Mouse (Mus musculus) heart, embryonic 12.5 days (tissue): ENCODE data around the gene Ets1. TPM values are rescaled to one million over a fixed set of nuclear protein-coding genes. Genes with fewer than 3 reads are reported as not detected.
A peak's percentile ranks its signal among the peaks of the same experiment; 100 is the strongest.

Experiments
- ATAC-seq: fragments of 200-750 bp; cut with Nextera tagmentation; 2 replicates; pipeline ENCODE4 v1.8.0; 2017; ENCODE audit warnings: moderate TSS enrichment, moderate library complexity; ENCODE audit not compliant: insufficient number of reproducible peaks, low FRiP score
- H3K27ac ChIP-seq: fragments of 300-500 bp; sonication (generic); 2 replicates; pipeline ENCODE4 v1.5.1; 2016; ENCODE audit warnings: mild to moderate bottlenecking, moderate library complexity; ENCODE audit not compliant: poor library complexity, severe bottlenecking
- H3K27me3 ChIP-seq: fragments of 300-500 bp; sonication (generic); replicated peaks from 2 replicates; pipeline ENCODE4 v1.6.1; 2016; ENCODE audit warnings: mild to moderate bottlenecking, moderate library complexity
- H3K36me3 ChIP-seq: fragments of 300-500 bp; sonication (generic); 2 replicates; pipeline ENCODE4 v1.6.1; 2016; ENCODE audit warnings: mild to moderate bottlenecking, moderate library complexity
- H3K4me1 ChIP-seq: fragments of 300-500 bp; sonication (generic); replicated peaks from 2 replicates; pipeline ENCODE4 v1.6.1; 2016; ENCODE audit warnings: mild to moderate bottlenecking
- H3K4me2 ChIP-seq: fragments of 300-500 bp; sonication (generic); 2 replicates; pipeline ENCODE4 v1.6.1; 2016; ENCODE audit warnings: mild to moderate bottlenecking, moderate library complexity
- H3K4me3 ChIP-seq: fragments of 300-500 bp; sonication (generic); 2 replicates; pipeline ENCODE4 v1.5.1; 2016; ENCODE audit warnings: mild to moderate bottlenecking
- H3K9ac ChIP-seq: fragments of 300-500 bp; sonication (generic); 2 replicates; pipeline ENCODE4 v1.6.1; 2016; ENCODE audit warnings: mild to moderate bottlenecking, moderate library complexity
- H3K9me3 ChIP-seq: fragments of 300-500 bp; sonication (generic); replicated peaks from 2 replicates; pipeline ENCODE4 v1.6.1; 2016; ENCODE audit warnings: mild to moderate bottlenecking, moderate library complexity
- WGBS: fragments of 180-500 bp; shearing (Covaris S2); methylation state at CpG from one replicate; pipeline ENCODE4 v1.1.7; 2016; 5-methylcytosine and 5-hydroxymethylcytosine counted together
- polyA plus RNA-seq: library from polyadenylated mRNA; unstranded; fragments of >200 nt; fragmentation: Nextera tagmentation; extraction: Ambion mirVana; gene quantifications from 2 replicates; pipeline ENCODE4 v1.2.1, GENCODE M21; 2016

Gene Ets1
- polyA plus RNA-seq, 1 experiment from 2014 or later = 65.6 TPM

DNA sequence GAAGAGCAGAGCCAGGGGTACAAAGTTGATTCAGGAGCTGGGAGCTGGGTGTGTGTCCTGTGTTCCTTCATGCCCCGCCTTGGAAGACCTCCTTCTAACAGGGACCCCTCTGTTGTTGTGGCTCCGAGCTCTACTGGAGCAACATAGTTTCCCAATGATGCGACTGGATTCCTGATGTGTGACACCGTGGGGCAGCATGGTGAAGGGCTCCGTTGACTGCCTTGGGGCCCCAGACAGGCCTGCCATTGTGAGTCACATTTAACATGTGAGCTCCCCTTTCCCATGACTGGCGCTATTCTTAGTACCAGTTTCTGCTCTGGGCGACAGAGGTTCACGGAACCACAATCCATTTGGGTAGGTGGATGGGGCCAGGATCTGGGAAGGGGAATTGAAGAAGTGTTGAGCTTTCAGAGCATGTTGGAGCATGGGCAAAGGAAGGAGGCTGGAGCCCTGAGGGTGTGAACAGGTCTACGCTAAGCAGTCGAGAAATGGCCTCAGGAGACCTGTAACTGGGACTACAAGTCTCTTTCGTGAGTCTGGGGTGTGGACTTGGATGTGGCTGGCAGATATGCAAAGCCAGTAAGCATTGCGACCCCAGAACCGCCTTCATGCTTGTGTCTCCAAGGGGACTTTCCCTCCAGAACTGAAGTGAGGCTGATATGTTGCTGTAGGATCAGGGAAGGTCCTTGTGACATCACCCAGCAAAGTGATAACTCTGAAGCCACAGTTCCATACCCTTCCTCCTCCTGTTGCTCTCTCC, 113.9 kb downstream of the Ets1 start:
- Histone ChIP-seq H3K4me3 (no peak overlapping the region), H3K9ac (no peak overlapping the region), H3K36me3 (peaks cover 22% of the 10 kb centered on the region), H3K4me1 (peaks cover 51% of the 10 kb centered on the region), H3K9me3 (no peaks in the 10 kb centered on the region), H3K27me3 (no peaks in the 10 kb centered on the region), H3K27ac (peak overlapping the region; percentile 79), H3K4me2 (no peak overlapping the region)
- WGBS = 43% methylated on average over 13 of the region's 13 CpGs
- peak; percentile 40; the same call in 1 of the 2 replicates for ATAC-seq

DNA sequence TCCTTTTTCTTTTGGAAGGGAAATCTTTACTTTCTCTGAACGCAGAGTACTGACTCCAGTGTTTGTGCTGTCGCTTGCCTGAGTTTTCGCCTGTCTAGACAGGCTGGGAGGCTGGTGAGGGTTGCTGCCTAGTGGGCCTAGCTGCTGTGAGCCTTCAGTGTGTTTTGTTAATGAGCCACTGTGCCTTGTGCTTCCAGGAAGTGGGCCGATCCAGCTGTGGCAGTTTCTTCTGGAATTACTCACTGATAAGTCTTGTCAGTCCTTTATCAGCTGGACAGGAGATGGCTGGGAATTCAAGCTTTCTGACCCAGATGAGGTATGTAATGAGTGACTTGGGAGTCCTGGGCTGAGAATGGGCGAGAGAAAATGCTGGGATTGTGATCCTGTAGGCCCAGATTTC, 116.6 kb downstream of the Ets1 start:
- peak; percentile 79 for ATAC-seq
- Histone ChIP-seq H3K4me1 (peaks cover 44% of the 10 kb centered on the region), H3K36me3 (peaks cover 38% of the 10 kb centered on the region), H3K4me3 (no peak overlapping the region), H3K27me3 (no peaks in the 10 kb centered on the region), H3K27ac (peak overlapping the region; percentile 79), H3K9me3 (no peaks in the 10 kb centered on the region), H3K4me2 (no peak overlapping the region), H3K9ac (no peak overlapping the region)
- 25% methylated on average over 5 of the region's 5 CpGs for WGBS

DNA sequence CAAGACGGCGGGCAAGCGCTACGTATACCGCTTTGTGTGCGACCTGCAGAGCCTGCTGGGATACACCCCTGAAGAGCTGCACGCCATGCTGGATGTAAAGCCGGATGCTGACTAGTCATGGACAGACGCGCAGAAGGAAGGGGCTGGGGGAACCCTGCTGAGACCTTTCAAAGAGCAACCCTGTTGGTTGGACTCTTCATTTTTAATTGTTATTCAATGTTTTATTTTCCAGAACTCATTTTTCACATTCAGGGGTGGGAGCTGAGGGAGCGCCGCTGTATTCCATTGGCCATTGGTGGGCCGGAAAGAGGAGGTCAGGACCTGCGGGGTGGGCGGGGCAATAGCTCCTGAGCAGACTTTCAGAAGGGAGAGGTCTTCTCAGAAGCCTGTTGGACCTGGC, 118.3 kb downstream of the Ets1 start:
- Histone ChIP-seq H3K4me1 (peaks cover 36% of the 10 kb centered on the region), H3K9me3 (no peaks in the 10 kb centered on the region), H3K36me3 (peaks cover 39% of the 10 kb centered on the region), H3K9ac (no peak overlapping the region), H3K27ac (no peak overlapping the region), H3K4me2 (no peak overlapping the region), H3K4me3 (no peak overlapping the region), H3K27me3 (no peaks in the 10 kb centered on the region)
- ATAC-seq = no peak
- WGBS = 91% methylated on average over 15 of the region's 15 CpGs

DNA sequence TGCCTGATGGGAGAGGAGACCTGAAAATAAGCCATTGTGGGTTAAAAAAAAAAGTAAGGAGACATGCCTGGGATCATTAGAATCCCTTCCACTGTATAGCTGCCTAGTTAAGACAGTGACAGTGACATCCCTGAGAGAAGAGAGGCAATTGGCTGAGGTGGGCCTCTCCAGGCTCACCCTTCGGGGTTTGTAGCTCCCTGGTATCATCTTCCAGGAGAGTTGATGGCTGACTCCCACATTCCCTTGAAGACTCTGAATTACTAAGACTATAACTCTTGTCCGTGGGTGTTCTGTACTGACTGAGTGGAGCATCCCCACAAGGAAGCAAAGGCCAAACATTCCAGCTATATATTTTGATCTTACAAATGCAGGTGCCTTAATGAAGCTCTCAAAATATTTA, 120.0 kb downstream of the Ets1 start:
- 58% methylated on average over 2 of the region's 2 CpGs for WGBS
- Histone ChIP-seq H3K4me1 (peaks cover 33% of the 10 kb centered on the region), H3K9ac (no peak overlapping the region), H3K4me2 (no peak overlapping the region), H3K36me3 (peaks cover 36% of the 10 kb centered on the region), H3K9me3 (no peaks in the 10 kb centered on the region), H3K27ac (no peak overlapping the region), H3K4me3 (no peak overlapping the region), H3K27me3 (no peaks in the 10 kb centered on the region)
- ATAC-seq = no peak

DNA sequence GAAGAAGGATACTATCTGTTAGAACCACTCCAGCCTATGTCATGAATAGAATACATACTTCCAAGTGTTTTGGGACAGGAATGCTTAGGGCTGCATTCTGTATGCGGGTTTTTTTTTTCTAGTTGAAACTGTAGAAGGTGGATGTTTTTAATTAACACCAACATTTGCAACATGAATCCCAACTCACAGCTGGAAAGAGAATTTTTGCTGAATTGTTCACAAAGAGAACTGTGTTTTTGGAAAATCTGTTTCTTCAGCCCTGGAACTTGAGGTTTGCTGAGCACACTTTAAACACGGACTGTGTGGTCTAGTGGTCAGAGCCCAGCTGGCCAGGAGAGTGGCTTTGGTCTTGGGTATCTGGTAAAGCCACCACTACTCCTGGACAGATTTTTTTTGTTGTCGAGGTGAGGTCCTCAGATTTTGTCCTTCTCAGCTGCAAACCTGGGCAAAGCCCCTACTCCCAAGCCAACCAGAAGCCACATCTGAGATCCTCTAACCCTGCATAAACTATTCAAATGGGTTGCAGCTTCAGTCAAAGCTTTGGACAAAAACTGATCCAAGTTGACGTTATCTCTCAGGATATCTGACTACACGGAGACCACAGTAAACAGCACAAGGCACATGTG, 122.4 kb downstream of the Ets1 start:
- Histone ChIP-seq H3K27me3 (no peaks in the 10 kb centered on the region; the same call in 1 of the 2 replicates), H3K36me3 (peaks cover 32% of the 10 kb centered on the region), H3K27ac (0 out of 2 replicates have a peak overlapping the region, but pooled peaks have one; percentile 1), H3K9me3 (no peaks in the 10 kb centered on the region), H3K4me2 (no peak overlapping the region), H3K4me1 (peaks cover 17% of the 10 kb centered on the region), H3K9ac (no peak overlapping the region), H3K4me3 (no peak overlapping the region)
- ATAC-seq = no peak
- 80% methylated on average over 5 of the region's 5 CpGs for WGBS

DNA sequence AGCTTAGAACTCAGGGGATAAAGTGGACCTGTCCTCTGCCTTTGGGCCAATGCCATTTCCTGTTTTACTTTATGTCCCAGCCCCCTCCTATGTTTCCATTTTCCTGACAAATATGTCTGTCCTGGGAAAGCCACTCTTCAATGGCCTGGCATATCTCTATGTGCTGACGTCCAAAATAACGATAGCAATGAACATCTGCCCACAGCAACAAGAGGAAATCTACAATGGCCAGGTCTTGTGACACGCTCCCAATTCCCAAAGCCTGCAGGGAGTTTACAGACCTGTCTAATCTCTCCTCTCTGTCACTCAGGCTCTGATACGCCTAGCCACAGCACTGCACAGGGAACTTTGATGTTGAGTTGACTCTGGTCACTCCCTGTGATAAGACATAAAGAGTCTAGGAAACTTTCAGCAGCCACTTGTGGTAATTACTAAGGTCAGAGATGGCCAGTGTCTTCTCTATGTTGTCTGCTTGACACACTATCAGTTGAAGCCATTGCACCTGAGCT, 124.7 kb downstream of the Ets1 start:
- ATAC-seq = peak; percentile 79
- no peaks in the 10 kb centered on the region for H3K9me3 ChIP-seq
- H3K36me3 ChIP-seq = peaks cover 19% of the 10 kb centered on the region
- H3K4me3 ChIP-seq = no peak overlapping the region
- no peak overlapping the region for H3K9ac ChIP-seq
- 5% methylated on average over 4 of the region's 4 CpGs for WGBS
- no peaks in the 10 kb centered on the region; the same call in 1 of the 2 replicates for H3K27me3 ChIP-seq
- peaks cover 20% of the 10 kb centered on the region for H3K4me1 ChIP-seq
- H3K4me2 ChIP-seq = no peak overlapping the region
- peak overlapping the region; percentile 55 for H3K27ac ChIP-seq

DNA sequence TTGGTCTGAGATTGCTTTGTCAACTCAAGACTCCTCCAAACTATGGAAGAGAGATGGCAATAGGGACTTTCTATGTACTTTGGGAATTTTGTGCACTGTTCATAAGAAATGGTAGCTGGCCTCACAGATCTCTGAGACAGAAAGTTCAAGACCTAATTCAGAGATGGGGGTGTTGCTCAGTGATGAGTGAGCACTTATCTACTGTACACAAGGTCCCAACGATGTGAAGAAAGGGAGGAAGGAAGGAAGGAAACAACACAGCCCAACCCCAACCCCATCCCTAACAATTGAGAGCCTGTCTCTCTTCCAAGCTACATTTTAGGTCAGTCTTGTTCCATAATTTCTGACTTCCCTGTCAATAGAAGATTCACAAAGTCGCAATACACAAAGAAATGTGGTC, 125.3 kb downstream of the Ets1 start:
- H3K4me3 ChIP-seq = no peak overlapping the region
- peaks cover 20% of the 10 kb centered on the region for H3K4me1 ChIP-seq
- peaks cover 13% of the 10 kb centered on the region for H3K36me3 ChIP-seq
- H3K9me3 ChIP-seq = no peaks in the 10 kb centered on the region
- H3K27me3 ChIP-seq = no peaks in the 10 kb centered on the region; the same call in 1 of the 2 replicates
- H3K4me2 ChIP-seq = no peak overlapping the region
- no peak overlapping the region for H3K9ac ChIP-seq
- peak overlapping the region; percentile 47 for H3K27ac ChIP-seq
- WGBS = 39% methylated on average over 2 of the region's 2 CpGs
- ATAC-seq = no peak

DNA sequence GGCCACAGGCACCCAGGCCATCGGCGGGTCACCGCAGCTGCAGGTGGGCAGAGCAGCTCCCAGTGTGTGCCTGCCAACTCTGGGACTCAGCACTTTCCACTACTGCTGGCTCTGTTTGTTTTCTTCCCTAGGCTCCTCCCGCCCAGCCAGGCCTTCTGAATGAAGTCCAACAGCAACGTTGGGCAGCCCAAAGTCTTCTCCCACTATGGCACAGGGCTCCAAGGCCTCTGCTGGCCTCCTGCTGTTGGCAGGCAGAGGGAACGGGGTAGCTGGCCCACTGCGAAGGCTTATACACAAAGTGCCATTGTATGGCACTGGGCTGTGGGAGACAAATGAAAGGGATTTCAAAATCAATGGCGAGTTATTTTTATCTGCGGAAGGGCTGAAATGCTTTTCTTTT, 128.4 kb downstream of the Ets1 start:
- H3K9ac ChIP-seq = no peak overlapping the region
- peaks cover 20% of the 10 kb centered on the region for H3K4me1 ChIP-seq
- H3K36me3 ChIP-seq = no peaks in the 10 kb centered on the region

DNA sequence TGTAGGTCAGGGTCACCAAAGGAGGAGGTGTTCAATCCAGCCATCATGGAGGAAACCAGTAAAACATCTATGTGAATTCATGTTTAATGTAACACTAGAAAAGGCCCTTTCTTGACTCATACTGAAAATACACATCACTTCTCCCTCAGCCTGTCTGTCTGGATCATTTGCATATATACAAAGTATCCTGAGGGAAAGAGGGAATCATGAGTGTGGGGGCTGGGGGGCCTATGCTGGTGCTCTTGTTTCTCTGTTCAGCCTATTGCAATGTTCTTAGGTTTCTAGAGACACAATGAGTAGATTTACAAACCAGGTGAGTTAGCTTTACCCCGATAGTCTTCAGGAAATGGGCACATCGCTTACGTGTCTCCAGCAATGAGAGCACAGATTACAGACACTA, 129.1 kb downstream of the Ets1 start:
- Histone ChIP-seq H3K27ac (no peak overlapping the region), H3K4me1 (peaks cover 16% of the 10 kb centered on the region), H3K27me3 (no peaks in the 10 kb centered on the region; the same call in 1 of the 2 replicates), H3K4me3 (no peak overlapping the region), H3K9me3 (no peaks in the 10 kb centered on the region), H3K9ac (no peak overlapping the region), H3K36me3 (no peaks in the 10 kb centered on the region), H3K4me2 (no peak overlapping the region)
- ATAC-seq = no peak
- 94% methylated on average over 3 of the region's 3 CpGs for WGBS

More for the DNA sequence above, 128.4 kb downstream of the Ets1 start:
- H3K27ac ChIP-seq = no peak overlapping the region
- no peak overlapping the region for H3K4me3 ChIP-seq
- ATAC-seq = no peak
- no peak overlapping the region for H3K4me2 ChIP-seq
- no peaks in the 10 kb centered on the region; the same call in 1 of the 2 replicates for H3K27me3 ChIP-seq
- WGBS = 69% methylated on average over 9 of the region's 9 CpGs
- H3K9me3 ChIP-seq = no peaks in the 10 kb centered on the region

DNA sequence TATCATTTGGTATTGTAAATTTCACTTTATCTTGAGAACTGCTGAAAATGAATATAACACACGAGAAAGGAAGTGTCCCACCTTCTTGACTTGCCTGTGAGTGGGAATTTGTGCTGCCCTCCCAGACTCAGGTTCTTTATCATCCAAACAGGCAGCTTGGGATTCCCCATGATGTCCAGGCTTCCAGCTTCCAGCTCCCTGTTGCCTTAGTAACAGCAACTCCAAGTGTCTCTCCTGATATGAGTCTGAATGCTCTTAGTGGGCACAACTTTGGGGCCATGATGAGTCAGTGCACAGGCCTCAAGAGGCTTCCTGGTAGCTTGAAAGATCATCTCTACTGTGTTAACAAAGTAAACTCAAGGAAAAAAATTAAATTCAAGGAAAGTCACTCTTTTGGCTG, 142.8 kb downstream of the Ets1 start:
- WGBS = 59% methylated on average over 1 of the region's 1 CpGs
- H3K9ac ChIP-seq = no peak overlapping the region
- ATAC-seq = no peak
- H3K4me1 ChIP-seq = no peaks in the 10 kb centered on the region
- no peak overlapping the region for H3K4me3 ChIP-seq
- no peak overlapping the region for H3K27ac ChIP-seq
- no peak overlapping the region for H3K4me2 ChIP-seq
- no peaks in the 10 kb centered on the region for H3K36me3 ChIP-seq
- H3K27me3 ChIP-seq = no peaks in the 10 kb centered on the region
- no peaks in the 10 kb centered on the region for H3K9me3 ChIP-seq

DNA sequence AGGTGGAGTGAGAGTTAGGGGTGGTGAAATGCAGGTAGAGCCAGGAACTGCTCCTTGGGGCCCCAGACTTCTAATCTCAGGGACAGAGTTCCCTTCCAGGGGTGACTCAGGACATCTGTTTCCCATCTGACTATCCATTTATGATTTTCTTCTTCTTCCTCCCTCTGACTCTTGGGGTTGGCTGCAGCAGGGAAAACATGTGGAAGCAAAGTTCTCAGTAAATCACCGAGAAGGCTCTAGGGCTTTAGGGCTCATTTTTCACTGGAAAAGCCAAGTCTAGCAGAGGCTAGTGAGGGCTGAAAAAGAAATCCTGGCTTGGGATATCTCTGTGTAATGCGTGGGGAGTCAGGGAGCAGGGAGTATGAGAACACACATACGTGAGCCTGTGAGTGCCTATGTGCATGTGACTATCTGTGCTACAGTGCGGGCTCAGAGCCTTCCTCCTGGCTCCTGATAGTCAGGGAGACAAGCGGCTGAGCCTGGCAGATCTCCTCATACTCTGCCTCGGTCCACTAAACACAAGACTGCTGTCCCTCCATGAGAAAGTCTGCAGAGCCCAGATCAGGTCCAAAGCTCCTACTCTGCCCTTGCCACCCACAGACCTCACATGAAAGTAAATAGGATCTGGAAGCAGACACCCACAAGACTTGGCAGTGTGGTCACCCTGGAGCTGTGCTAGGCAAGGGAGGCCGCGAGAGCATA, 146.5 kb downstream of the Ets1 start:
- Histone ChIP-seq H3K27me3 (no peaks in the 10 kb centered on the region), H3K27ac (no peak overlapping the region), H3K36me3 (no peaks in the 10 kb centered on the region), H3K4me2 (no peak overlapping the region), H3K4me1 (peaks cover 8% of the 10 kb centered on the region), H3K9me3 (no peaks in the 10 kb centered on the region), H3K4me3 (no peak overlapping the region), H3K9ac (no peak overlapping the region)
- ATAC-seq = no peak
- 64% methylated on average over 8 of the region's 8 CpGs for WGBS
